Mouse (Mus musculus): Measurements from ENCODE around the gene Vsx1.

DNA sequence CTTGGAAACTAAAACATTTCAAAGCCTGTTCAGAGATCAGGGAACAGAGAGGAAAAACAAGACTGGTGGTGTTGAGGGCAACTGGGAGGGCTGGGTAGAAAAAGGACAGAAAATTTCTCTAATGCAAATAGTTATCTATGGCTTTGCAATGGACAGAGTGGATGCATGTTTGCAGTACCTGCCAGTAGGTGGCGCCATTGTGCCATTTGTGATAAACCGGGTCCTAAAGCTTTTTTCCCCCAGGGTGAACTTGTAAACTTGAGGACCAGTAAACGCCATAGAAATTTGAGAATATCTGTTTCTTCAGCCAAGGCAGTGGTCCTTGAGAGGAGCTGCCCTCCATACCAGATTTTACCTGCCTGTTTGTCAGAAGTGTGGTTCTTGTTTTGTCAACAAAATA, 10.8 kb downstream of the Vsx1 start:
- TF ChIP-seq POLR2A (IDR thresholded peaks at IDR 0.05; ENCODE audit: extremely low read depth, insufficient read depth, low read length) (no peak), CTCF (IDR thresholded peaks at IDR 0.05; ENCODE audit: extremely low read depth, insufficient read depth, low read length) (peak; percentile 82)
